Mouse (Mus musculus) 3134 (cell line): ENCODE results near the gene Snx20.
"Not testable (repeated sequence)": the region's sequence is repeated elsewhere in the genome, so short reads cannot be mapped to it uniquely, and the experiment has no call there.

ENCODE experiments used
- DNase-seq: peaks from one replicate; pipeline ENCODE4 v3.0.0-alpha.2; 2011; ENCODE audit warnings: low spot score; ENCODE audit not compliant: insufficient read length; ENCODE audit errors: extremely low read depth

Gene Snx20

DNA sequence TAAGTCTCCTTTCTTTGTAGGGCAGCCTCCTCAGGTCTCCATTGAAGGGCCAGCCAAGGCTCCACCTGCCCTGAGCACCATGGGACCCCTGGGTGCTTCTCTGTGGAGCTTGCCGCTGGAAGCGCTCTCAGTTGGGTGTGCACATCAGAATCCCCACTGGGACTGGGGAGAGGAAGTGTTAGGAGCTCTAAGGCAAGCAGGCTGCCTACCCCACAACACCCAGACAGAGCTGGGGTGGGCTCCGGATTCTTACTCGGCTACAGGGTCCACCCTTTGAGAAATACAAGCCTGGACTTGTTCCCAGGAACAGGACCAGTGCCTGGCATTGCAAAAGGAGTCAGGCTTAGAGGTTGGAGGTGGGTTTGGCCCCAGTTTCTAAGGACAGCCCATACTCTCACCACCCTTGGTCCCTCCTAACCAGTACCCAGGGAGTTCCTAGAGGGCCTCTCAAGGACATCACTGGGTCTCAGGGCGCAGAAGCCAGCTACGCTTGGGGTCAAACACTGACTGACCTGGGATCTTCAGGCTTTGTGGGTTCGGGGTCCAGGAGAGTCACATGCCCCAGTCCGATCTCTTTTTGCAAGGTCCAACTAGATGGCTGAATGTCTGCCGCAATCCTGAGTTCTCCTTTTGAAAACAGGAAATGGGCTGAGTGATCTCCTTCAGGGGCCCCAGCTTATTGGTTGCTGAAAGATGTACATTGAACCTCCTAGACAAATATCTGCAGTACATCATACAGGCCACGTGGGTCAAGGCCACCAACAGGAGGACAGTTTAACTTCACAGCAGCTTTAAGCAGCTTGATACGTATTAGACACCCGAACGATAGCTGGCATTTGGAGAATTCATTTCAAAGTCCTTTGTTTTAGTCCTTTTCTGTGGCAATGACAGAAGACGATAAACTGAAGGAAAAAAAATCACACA is at the start of gene Snx20:
Gene Snx20 (minus strand): TSS at position 655 of the 924 bp plus-strand sequence.
- DNase-seq = no peak

DNA sequence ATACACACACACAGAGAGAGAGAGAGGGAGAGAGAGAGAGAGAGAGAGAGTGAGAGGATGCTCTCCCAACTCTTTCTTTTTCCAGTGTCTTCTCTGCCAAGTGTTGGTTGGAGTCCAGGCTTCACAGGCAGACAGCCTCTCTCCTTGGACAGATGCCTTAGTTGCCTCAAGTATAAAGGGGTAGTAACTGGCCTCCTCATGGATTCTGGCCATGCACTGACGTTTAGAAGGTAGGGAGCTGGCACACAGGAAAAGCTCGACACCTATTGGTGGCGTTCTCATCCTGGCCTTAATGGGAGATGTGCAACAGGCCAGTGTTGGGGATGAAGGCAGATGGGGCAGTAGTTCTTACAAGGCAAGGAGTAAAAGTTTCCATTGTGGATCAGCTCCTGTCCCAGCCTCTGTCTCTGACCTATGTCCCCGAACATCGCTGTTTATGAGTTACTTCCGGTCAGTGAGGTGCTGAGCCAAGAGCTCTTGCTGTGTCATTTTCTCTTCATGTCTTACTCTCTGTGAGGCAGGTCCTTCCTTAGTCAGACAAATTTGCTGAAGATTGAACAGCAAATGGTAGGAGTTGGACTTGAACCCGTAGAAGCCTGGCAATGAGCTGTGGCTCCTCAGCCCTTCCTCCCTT is 47.8 kb upstream of the Snx20 start:
- no peak for DNase-seq

- no peak for DNase-seq
These were observed 45.1 kb upstream of the Snx20 start for GRCm38 (mm10) chr8:88681046-88681445.

- DNase-seq = no peak
These were observed 44.6 kb upstream of the Snx20 start for GRCm38 (mm10) chr8:88680566-88680965.

DNA sequence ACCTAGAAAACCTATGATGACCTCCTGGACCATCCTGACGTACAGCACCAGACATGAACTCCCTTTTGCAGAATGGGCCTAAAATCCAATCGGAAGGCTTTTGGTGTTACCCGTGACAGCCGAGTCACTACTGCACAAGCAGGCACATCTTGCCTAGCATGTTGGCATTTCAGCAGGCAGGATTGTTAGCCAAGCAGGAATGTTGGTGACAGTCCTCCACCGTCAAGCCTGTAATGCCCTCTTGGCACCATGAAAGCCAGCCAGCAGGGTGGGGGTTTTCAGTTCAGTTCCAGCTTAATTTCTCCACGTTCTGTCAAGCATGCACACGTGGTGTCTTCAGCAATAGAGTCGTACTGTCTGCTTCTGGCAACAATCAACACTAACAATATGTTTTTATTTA is 41.1 kb upstream of the Snx20 start:
- no peak for DNase-seq

GRCm38 (mm10) chr8:88675372-88676165 is 39.6 kb upstream of the Snx20 start:
- no peak for DNase-seq

- no peak for DNase-seq
These were observed 37.9 kb upstream of the Snx20 start for GRCm38 (mm10) chr8:88673859-88674258.

- no peak for DNase-seq
These were observed 35.6 kb upstream of the Snx20 start for GRCm38 (mm10) chr8:88671575-88671974.

DNA sequence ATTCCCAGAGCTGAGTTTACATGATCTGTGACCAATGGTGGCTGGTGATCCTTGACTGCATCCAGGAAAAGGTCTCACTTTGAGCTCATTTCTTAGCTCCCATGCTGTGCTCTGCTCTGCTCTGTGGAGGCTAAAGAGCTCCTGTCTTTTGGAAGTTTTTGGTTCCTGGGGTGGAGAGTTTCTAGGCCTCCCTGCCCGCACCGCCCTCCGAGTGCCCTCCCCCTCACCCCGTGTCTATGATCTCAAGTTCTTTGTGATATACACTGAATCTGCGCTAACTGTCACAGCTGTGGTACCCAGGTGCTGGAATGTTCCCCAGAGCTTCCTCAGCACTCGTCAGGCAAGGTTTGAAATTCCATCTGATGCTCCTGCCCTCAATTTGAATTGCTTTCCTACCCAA is 34.9 kb upstream of the Snx20 start:
- no peak for DNase-seq

DNA sequence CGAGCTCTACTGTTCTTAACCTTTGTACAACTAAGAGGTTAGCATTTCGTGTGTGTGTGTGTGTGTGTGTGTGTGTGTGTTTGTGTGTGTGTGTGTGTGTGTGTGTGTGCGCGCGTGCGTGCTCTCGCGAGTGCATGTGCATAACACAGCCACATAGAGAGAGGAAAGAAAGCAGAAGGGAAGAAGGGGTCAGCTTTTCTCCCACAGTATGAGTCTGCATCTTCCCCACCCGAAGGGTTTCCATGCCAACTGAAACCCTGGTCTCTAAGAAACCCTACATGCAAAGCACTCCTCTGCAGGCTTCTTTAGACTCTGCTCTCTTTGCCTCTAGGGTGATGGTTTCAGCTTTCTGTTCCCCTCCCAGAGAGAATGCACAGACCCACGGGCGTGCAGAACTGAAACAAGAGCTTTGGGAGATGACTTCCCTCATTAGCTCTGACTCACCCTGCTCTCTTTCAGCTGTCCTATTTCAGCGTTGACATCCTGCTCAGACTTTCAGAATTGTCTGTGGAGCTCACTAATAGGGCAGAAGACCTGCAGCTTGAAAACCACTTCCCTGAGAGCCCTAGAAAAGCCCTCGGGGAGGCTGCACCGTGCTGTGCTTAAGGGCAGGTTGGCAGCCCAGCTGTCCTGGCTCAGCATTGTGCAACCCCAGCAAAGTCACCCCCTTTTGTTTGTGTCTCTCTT is 32.6 kb upstream of the Snx20 start:
- no peak for DNase-seq

DNA sequence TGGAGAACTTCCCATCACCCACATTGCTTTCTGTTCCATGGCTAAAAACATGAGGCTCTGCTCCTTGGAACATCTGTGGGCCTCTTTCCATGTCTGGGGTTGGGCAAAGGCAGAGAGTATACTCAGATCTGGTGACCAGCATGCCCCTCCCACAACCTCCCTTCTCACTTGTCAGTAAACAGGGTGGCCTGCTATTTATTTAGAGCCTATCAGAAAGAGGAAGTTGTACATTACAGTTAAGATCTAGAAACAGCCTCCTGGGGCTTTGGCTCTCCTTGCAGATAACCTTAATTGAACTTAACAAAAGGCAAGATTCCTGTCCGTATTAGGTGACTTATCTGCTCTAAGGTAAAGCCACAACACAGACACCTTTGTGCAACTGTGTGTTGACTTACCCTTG is 30.5 kb upstream of the Snx20 start:
- no peak for DNase-seq

DNA sequence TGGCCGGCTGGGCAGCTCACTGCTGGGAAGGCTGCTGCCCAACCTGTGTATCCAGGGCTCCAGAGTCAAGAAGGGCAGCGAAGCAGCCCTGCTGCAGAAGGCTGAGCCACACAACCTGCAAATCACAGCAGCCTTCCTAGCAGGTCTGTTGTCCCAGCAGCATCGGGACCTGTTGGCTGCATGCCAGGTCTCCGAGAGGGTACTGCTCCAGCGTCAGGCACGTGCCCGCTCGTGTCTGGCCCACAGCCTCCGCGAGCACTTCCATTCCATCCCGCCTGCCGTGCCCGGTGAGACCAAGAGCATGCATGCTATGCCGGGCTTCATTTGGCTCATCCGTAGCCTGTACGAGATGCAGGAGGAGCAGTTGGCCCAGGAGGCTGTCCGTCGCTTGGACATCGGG is 29.0 kb upstream of the Snx20 start:
- DNase-seq = no peak

- DNase-seq = no peak
These were observed 28.2 kb upstream of the Snx20 start for GRCm38 (mm10) chr8:88664121-88664520.

GRCm38 (mm10) chr8:88662401-88662821 is 26.5 kb upstream of the Snx20 start:
- no peak for DNase-seq

DNA sequence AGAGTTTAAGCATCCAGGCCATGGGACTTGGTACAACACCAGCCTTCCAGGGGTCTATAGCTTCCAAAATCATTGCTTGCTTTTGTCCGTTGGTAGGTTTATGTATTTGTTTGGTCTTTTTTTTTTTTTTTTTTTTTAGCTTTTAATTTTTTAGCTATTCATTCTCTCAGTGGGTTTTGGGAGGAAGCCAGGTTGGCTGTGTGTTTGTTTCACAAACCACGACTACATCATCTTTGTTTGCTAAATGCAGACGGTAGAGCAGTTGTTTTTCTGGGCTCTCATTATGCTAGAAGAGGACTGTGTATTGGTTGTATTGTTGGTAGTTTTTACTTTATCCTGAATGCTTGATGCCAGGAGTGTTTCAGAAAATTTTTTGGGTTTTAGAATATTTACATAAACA is 23.9 kb upstream of the Snx20 start:
- DNase-seq = no peak

DNA sequence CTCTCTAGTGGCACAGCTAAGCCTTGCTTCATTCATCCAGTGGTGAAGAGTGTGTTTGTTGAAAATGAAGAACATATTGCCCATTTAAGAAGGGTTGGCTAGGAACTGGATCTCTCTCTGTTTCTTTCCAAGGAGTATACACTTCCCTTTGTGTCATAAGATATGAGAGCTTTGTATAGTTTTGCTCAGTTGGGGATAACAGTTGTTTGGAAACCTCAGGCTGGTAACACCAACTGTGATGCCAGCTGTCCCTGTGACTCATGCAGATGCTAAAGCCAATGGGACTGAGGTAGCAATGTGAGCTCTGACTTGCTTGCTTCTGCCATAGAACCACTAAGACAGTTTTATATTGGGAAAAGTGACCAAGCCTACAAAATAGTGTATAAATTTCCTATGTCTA is 19.4 kb upstream of the Snx20 start:
- DNase-seq = no peak

GRCm38 (mm10) chr8:88651122-88651521 is 15.2 kb upstream of the Snx20 start:
- DNase-seq = not testable (repeated sequence)

DNA sequence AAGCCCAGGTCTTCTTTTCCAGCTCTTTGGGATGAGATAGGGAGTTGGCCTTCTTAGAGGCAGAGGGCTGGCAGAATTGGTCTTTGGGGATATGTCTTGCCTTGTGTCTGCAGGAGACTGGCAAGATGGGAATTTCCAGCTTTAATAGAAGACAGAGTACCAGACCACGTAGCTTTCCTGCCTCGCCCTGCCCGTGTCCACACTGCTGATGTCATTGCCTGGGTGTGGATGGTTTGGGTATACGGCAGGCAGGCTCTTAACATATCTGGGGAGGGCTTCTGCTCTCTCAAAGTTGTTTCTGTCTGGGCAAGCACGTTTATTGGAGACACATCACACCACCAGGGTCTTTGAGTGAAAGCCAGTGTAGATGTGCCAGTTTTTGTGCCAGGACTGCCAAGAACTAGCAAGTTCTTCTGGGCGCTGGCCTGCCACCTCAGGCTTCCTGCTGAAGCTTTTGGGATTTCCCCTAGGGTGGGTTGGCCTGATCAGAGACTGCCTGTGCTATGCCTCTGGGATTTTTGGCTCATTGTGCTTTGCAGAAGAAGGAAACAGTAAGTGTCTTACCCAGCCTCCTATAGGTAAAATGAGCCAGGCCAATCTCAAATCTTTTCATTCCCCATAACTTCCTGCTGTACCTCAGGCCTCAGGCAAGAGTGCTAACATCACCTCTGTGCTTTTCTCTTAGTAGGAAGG is 14.2 kb upstream of the Snx20 start:
- DNase-seq = no peak

- no peak for DNase-seq
These were observed 12.4 kb upstream of the Snx20 start for GRCm38 (mm10) chr8:88648322-88648721.
